ENCODE assay signal across 8 mouse cellular contexts in the genomic region with DNA sequence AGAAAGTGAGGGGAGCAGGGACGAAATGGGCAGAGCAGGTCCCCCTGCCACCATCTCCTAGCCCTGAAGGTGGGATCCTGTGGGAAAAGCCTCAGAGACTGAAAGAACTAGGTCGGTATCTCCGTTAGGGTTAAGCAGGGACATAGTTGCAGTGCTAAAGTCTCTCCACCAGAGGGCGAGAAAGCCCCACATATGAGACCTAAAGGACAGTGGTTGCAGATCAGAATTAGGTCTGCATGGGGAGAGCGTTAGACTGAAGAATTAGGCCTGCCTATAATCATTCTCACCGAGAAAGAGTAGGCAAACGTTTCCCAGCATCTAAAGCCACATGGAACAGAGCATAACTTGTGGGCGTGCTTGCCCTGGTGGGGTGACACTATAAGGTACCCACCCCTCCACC.
DNase-seq lines count a peak whose midpoint lies in the region; ATAC-seq and TF ChIP-seq lines count a peak whose summit lies in the region.

No protein-coding gene starts in this region.

- peak; percentile 59 for DNase-seq in CD4-positive, CD25-positive, alpha-beta regulatory T cell, adult 2 months (ENCODE audit: low read depth, low spot score)
- peak; percentile 59 for DNase-seq in adrenal gland, postnatal 25 days
- peak; percentile 86 for DNase-seq in embryonic facial prominence, embryonic 11.5 days (ENCODE audit: low spot score)
- DNase-seq in heart, postnatal 0 days (ENCODE audit: low spot score): peak; percentile 55
- peak; percentile 73 for DNase-seq in kidney, postnatal 14 days
- peak; percentile 81 for DNase-seq in neural tube, embryonic 10.5 days (ENCODE audit: extremely low spot score, low spot score)
- peak; percentile 70 for DNase-seq in testis, postnatal 10 days (ENCODE audit: low spot score)

- H3K9ac ChIP-seq in embryonic facial prominence, embryonic 11.5 days (replicated peaks; ENCODE audit: low read length): no peak overlapping the region
- H3K9ac ChIP-seq in heart, postnatal 0 days (replicated peaks; ENCODE audit: low read depth, low read length): no peak overlapping the region
- no peak overlapping the region for H3K9ac ChIP-seq in liver, embryonic 12.5 days

- no peak overlapping the region for H3K4me2 ChIP-seq in embryonic facial prominence, embryonic 11.5 days (ENCODE audit: low read depth, low read length)
- H3K4me2 ChIP-seq in heart, postnatal 0 days (ENCODE audit: low read depth, low read length): no peak overlapping the region
- peak overlapping the region; percentile 26 for H3K4me2 ChIP-seq in liver, embryonic 12.5 days

- no peak overlapping the region for H3K27ac ChIP-seq in embryonic facial prominence, embryonic 11.5 days (replicated peaks; ENCODE audit: low read depth, low read length)
- H3K27ac ChIP-seq in heart, postnatal 0 days (ENCODE audit: low read depth): no peak overlapping the region
- H3K27ac ChIP-seq in liver, embryonic 12.5 days: peak overlapping the region; percentile 93

- TF ChIP-seq EP300 in heart, postnatal 0 days (IDR thresholded peaks at IDR 0.05; ENCODE audit: low read depth): no peak

- 0 out of 2 replicates have a peak, but pooled peaks have one; percentile 16 for ATAC-seq in embryonic facial prominence, embryonic 11.5 days (replicated peaks; ENCODE audit: insufficient number of reproducible peaks, low FRiP score, low TSS enrichment, low read depth)
- ATAC-seq in heart, postnatal 0 days (ENCODE audit: insufficient read depth, low read depth): peak; percentile 69
- ATAC-seq in liver, embryonic 12.5 days: peak; percentile 30; the same call in 1 of the 2 replicates

- no peak overlapping the region for H3K4me3 ChIP-seq in embryonic facial prominence, embryonic 11.5 days (ENCODE audit: low read depth, low read length)
- no peak overlapping the region for H3K4me3 ChIP-seq in heart, postnatal 0 days (ENCODE audit: low read depth, low read length)
- H3K4me3 ChIP-seq in liver, embryonic 12.5 days: no peak overlapping the region

- no peaks in the 10 kb centered on the region for H3K27me3 ChIP-seq in embryonic facial prominence, embryonic 11.5 days (ENCODE audit: control insufficient read depth, insufficient read depth, low read length)
- H3K27me3 ChIP-seq in heart, postnatal 0 days (ENCODE audit: control insufficient read depth, insufficient read depth, low read length): 0 out of 2 replicates have a peak, but pooled peaks cover 2% of the 10 kb centered on the region
- H3K27me3 ChIP-seq in liver, embryonic 12.5 days (replicated peaks): no peaks in the 10 kb centered on the region

- peak; percentile 95 for TF ChIP-seq CTCF in heart, postnatal 0 days (IDR thresholded peaks at IDR 0.05; ENCODE audit: low read depth)

- no peaks in the 10 kb centered on the region for H3K9me3 ChIP-seq in embryonic facial prominence, embryonic 11.5 days (replicated peaks; ENCODE audit: control insufficient read depth, low read length)
- no peaks in the 10 kb centered on the region for H3K9me3 ChIP-seq in heart, postnatal 0 days (replicated peaks; ENCODE audit: control insufficient read depth, low read length)
- no peaks in the 10 kb centered on the region for H3K9me3 ChIP-seq in liver, embryonic 12.5 days (replicated peaks)

- H3K4me1 ChIP-seq in embryonic facial prominence, embryonic 11.5 days (ENCODE audit: control insufficient read depth, insufficient read depth, low read length): 0 out of 2 replicates have a peak, but pooled peaks cover 2% of the 10 kb centered on the region
- no peaks in the 10 kb centered on the region for H3K4me1 ChIP-seq in heart, postnatal 0 days (ENCODE audit: control insufficient read depth, insufficient read depth)
- H3K4me1 ChIP-seq in liver, embryonic 12.5 days: peaks cover 64% of the 10 kb centered on the region

- 14% methylated on average over 8 of the region's 8 CpGs for WGBS in embryonic facial prominence, embryonic 11.5 days
- 11% methylated on average over 8 of the region's 8 CpGs for WGBS in heart, postnatal 0 days
- WGBS in liver, embryonic 12.5 days (ENCODE audit: insufficient replicate concordance): 12% methylated on average over 8 of the region's 8 CpGs

- H3K36me3 ChIP-seq in embryonic facial prominence, embryonic 11.5 days (replicated peaks; ENCODE audit: control insufficient read depth, insufficient read depth, low read depth, low read length): no peaks in the 10 kb centered on the region
- H3K36me3 ChIP-seq in heart, postnatal 0 days (replicated peaks; ENCODE audit: control insufficient read depth, insufficient read depth, low read length): no peaks in the 10 kb centered on the region
- no peaks in the 10 kb centered on the region for H3K36me3 ChIP-seq in liver, embryonic 12.5 days

Comparison
In these comparisons a context has a peak if more than half of its experiments do, and no peak if none do; other contexts are left out.
1. ATAC-seq: peak in every context shown above with its lines; median percentile 69 in heart, postnatal 0 days; 30 in liver, embryonic 12.5 days; 16 in embryonic facial prominence, embryonic 11.5 days.